Mouse (Mus musculus) gastrocnemius, adult 8-10 months (tissue): ENCODE data around the gene Hist1h2be. TPM values are rescaled to one million over a fixed set of nuclear protein-coding genes. Genes with fewer than 3 reads are reported as not detected.
"Not testable (repeated sequence)": the region's sequence is repeated elsewhere in the genome, so short reads cannot be mapped to it uniquely, and the experiment has no call there.

ENCODE experiments used
- DNase-seq, 2 experiments: peaks; one replicate each; pipeline ENCODE4 v3.0.0; 2022; ENCODE audit warnings: low spot score in 2 of 2
- total RNA-seq, 4 experiments: library from RNA; stranded (reverse); gene quantifications; 2 replicates each; pipeline ENCODE4 v1.2.4; 2022

Hist1h2be gene
- total RNA-seq, 4 experiments from 2014 or later, result 12.0 to 16.1 (median 12.9) TPM

DNA sequence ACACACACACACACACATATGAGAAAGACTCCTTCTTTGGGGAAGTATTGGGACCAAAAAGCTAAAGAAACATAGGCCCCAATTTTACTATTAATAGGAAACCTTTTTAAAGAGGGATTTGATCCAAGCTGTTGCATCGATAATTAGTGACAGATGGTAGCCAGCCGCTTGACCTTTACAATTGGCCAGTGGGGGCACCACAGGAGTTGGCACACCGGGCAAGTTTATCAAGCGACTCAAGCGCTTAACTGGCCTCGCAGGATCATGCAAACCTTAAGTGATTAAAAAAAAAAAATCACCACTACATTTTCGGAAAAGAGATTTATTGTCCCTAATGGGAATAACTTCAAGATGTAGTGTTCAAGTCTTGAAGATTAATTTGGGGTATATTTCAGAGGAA is 28.3 kb downstream of the Hist1h2be start:
- DNase-seq, result no peak

DNA sequence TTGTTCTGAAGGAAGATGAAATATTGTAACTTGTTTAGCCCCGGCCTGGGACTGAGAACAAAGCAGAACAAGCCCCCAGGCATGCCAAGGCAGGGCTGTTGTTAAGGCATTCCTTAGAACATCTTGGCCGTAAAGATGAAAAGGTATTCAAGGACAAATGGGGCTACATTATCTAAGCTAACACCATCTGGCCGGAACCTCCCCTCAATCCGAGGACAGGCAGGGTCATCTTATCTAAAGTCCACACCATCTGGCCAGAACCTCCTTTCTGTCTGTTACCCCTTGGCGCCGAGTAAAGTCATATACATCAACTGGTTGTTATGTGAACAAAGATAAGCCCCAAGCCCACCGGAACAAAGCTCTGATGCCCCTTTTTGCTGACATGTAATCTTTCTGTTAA is 29.0 kb downstream of the Hist1h2be start:
- DNase-seq, result not testable (repeated sequence)

DNA sequence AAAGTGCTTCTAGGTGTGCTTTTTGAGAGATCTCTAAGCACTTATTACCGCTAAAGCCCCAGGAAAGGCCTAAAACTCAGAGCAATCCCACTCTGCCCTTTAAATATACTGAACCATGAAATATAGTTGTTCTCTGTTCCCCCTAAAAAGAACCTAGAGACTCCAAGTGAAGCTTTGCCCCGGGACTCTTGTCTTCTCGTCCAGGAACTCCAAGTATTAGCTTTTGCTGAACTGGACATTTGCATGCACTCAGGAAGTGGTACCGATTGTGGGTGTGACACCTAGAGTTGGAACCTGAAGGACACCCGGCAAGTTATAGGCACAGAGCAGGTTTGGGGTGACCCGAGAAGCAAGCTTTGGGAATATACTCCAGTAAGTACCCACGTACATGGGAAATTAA is 29.7 kb downstream of the Hist1h2be start:
- no peak for DNase-seq

DNA sequence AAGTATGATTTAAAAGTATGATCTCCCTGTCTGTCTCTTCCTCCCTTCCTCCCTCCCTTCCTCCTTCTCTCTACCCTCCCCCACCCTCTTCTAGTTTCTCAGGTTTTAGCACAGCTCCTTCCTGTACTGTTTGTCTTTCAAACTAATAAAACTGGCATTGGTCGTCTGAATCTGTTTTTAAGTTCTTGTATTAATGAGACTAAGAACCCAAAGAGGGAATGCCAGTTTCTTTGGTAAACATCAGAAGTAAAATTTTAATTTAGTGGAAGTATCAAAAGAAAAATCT is 34.0 kb downstream of the Hist1h2be start:
- DNase-seq, result no peak

DNA sequence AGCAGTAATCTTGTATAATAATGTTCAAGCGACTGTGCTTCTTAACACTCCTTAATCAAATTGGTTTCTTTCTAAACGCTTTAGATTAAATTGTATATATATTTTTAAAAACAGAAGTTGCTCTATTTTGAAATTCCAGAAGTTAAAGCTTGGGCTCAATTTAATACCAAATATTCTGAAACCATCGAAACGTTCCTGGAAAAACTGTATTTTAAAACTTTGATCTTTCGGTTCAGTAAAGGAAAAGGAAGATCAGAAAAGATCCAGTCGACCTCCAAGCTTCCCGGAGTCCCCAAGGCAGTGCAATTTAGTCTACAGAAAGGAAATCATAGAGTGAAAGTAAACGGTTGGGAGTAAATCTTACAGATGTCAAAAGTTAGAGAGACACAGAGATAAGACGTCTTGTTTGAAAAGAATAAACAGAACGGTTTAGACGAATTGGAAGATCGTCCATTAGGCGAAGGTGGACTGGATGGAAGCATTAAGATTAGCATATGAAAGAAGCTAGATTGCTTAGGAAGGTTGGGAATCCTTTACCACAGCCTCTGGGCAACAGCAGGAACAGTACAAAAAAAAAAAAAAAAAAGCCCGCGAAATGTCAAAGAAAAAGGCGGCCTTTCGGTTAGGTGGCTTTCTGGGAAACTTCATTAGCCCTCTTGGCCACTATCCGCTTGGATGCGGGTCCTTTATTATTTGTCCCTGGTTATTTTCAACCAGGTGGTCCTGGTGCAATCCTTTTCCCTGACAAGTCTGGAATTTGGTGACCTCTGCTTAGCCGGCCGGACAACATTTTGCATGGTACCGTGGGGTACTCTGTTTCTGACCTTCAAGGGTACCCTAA is 34.6 kb downstream of the Hist1h2be start:
- DNase-seq, result no peak

DNA sequence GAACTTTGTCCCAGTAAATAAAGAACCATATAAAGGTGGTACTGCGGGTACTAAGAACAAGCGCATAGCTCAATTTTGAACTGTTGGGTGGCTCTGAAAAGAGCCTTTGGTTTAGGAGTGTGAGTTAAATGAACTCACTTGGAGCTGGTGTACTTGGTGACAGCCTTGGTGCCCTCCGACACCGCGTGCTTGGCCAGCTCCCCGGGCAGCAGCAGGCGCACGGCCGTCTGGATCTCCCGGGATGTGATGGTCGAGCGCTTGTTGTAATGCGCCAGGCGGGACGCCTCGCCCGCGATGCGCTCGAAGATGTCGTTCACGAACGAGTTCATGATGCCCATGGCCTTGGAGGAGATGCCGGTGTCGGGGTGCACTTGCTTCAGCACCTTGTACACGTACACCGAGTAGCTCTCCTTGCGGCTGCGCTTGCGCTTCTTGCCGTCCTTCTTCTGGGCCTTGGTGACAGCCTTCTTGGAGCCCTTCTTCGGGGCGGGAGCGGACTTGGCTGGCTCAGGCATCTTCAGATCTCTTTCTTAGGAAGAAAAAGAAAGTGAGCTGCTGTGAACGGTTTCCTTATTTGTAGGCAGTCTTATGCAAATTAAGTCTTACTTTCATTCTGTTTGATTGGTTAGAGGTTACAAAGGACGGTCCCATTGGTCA is 35.4 kb downstream of the Hist1h2be start:
- peak; percentile 43 to 62 for DNase-seq

DNA sequence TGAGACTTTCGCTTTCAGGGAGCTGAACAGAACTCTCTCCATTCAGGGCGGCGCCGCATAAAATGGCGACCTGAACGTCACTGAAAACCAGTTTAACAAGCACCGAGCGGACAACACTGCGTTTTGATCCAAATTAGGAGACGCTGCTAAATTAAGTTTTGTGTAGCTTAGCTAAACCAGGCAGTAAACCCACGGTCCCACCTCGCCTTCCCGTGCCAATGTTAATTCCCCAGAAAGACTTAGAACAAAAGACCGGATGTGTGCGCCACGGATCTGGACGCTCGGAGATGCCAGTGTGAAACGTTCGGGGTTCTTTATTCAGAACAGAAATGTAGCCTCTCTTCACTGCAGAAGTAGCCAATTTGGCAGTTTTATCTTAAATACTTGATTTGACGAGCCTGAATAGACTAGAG is 35.9 kb downstream of the Hist1h2be start:
- peak; percentile 41 to 59 for DNase-seq

DNA sequence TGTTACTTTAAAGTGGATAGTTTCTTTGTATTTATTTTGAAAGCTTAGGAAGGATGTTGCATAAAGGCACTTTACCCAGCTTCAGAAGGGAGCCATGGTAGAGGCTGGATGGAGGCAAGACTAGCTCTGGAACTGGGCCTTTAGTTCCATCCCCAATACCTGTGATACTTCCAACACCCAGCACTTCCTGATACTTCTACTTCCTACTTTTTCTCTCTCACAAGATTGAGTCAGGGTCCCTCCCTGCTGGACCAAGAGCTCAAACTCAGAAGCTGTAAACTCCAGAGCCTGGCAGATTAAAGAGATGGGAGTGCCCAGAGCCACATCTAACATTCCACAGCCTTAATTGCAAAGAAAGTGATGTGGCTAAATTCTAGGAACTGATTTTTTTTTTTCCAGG is 36.6 kb downstream of the Hist1h2be start:
- no peak for DNase-seq

DNA sequence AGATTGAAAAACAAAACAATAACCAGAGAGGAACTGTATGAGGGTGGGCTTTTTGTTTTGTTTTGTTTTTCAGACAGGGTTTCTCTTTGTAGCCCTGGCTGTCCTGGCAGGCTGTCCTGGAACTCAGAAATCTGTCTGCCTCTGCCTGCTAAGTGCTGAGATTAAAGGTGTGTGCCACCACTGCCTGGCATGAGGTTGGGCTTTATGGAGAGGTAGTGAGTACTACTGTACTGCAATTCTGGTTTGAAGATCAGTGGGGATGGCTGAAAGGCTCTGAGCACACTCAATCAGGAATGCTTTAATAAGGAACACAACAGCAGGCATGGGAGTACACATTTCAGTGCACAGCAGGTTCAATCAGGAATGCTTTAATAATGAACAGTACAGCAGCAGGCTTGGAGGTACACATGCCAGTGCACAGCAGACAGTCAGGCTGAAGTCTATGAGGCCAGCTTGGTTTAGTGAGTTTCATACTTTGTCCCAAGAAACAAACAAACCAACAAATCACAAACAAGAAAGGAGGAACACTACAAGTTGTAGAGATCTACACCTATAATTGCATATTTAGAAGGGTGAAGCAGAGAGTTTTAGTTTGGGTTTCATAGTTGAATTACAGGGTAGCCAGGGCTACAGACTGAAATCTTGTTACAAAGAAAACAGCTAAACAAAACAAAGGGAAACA is 37.4 kb downstream of the Hist1h2be start:
- no peak for DNase-seq

DNA sequence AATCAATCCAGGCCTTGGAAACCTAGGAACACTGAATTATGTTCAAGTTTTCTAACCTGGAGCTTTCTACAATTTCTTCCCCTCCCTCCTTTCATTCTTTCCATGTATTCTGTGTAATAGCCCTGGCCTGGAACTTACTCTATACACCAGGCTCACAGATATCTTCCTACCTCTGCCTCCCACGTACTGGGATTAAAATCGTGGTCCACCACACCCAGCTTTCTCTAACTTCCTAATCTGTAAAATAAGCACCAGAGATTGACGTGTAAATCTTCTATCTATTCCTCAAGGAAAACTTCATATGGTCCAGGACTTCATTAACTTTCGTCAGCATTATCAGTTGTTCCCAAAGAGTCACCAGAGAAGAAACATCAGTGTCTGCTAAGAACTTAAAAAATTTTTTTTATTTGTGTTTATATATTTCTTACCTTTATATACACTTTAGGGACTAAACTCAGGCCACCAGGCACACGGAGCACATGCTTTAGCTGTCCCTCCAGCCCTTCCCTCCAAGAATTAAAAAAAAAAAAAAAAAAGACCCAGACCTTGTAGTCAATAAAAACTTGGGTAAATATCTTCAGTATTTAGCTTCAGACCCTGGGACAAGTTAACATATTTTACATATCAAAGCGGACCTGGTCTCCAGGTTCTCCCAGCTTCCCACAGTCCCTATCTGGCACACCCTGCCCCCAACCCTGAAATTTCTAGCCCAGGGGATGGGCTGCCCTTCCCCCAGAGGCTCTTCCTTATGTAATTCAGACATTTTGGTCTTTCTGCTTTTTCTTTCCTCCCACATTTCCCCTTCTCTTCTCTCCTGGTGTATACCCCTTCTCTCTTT is 38.5 kb downstream of the Hist1h2be start:
- DNase-seq, result no peak

DNA sequence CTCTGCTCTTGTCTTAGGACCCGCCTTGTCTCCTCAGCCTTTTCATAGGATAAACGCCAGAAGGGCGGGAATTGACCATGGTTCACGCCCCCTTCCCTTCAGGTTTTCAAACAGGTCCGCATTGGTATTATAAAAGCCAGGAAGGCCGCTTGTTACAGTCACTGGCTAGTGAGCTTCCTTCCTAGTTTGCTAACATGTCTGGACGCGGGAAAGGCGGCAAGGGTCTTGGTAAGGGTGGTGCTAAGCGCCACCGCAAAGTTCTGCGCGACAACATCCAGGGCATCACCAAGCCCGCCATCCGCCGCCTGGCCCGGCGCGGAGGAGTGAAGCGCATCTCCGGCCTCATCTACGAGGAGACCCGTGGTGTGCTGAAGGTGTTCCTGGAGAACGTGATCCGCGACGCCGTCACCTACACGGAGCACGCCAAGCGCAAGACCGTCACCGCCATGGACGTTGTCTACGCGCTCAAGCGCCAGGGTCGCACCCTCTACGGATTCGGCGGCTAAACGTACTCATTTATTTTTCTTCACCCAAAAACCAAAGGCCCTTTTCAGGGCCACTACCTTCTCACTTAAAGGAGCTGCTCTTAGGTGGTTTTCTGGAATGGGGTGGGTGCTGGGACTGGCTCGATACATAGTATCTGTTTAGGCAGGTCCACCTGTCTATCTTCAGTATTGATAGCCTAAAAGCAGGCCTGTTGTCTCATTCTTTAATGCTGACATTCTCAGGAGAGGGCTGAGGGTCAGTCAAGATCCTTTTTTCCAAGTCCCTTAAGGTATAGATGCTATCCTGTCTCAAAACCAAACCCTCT is 39.3 kb downstream of the Hist1h2be start, which contains the start of gene Hist1h4d:
Hist1h4d (plus strand) TSS at position 191 of the 811 bp plus-strand sequence.
- peak; percentile 88 to 90 for DNase-seq

DNA sequence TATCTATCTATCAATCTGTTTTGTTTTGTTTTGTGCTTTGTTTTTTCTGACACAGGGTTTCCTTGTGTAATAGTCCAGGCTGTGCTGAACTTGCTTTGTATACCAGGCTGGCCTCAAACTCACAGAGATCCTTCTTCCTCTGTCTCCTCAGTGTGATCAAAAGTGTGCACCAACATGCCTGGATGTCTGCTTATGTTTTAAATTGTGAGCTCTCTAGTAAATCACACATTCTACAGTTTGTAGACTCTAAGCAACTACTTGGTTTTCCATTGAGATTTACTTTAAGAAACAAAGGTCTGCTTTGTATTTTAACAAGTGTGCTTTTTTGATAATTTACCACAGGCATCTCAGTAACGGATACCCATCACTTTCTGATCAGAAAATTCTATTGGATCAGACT is 43.1 kb downstream of the Hist1h2be start:
- DNase-seq, result no peak

DNA sequence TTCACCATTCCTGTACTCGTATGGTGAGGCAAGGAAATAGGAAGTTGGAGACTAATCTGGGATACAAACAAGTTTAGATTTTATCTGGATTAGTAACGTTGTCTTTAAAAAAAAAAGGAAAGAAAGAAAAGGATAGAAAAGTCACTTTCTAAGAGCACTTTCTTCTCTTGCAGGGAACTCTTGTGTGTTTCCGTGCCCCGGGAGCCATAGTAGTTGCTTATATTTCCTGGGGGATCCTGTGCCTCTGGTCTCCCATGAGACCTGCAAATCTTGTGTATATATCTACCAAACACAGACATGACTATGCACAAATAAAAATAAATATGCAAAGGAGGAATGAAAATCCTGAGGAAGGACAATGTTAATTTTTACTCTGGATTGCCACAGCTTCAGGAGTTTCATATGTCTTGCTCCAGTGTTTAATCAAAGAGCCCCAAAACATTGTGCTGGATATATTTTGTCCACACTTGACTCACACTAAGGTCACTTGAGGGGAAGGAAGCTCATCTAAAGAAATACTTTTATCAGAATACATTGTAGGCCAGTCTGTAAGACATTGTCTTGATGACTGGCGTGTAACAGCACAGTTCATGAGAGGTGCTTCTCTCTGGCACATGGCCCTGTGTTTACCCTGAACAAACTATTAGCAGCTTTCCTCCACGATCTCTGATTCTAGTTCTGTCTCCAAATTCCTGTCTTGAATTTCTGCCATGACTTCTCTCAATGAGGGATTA is 43.9 kb downstream of the Hist1h2be start:
- no peak for DNase-seq

DNA sequence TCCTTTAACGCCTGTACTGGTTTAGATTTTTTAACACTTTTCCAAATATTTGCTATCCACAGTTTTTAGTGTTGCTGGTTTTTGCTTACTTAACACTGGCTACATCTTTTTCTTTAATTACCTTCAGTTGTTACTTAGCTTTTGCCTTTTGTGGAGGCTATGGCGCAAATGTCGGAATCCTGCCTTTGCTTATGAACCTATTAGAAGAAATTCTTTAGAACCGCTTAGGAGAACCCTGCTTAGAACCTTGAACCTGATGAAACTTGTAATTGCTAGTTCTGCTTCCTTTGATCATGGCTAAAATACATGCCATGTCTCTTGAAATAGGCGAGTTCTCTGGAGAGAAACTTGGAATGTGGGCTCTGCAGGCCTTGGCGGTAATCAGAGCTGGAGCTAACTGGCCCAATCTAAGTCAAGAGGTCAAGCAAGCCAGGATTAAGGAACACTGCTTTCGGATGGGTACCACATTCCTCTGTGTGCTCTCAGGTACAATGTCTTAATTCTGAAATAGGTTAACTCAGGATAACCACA is 44.5 kb downstream of the Hist1h2be start:
- DNase-seq, result no peak

DNA sequence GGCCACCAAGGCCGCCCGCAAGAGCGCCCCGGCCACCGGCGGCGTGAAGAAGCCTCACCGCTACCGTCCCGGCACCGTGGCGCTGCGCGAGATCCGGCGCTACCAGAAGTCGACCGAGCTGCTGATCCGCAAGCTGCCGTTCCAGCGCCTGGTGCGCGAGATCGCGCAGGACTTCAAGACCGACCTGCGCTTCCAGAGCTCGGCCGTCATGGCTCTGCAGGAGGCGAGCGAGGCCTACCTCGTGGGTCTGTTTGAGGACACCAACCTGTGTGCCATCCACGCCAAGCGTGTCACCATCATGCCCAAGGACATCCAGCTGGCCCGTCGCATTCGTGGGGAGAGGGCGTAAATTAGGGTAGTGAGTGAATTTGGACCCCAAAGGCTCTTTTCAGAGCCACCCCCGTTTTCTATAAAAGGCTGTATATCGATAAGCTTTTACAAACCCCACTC is 45.0 kb downstream of the Hist1h2be start:
- not testable (repeated sequence) for DNase-seq

DNA sequence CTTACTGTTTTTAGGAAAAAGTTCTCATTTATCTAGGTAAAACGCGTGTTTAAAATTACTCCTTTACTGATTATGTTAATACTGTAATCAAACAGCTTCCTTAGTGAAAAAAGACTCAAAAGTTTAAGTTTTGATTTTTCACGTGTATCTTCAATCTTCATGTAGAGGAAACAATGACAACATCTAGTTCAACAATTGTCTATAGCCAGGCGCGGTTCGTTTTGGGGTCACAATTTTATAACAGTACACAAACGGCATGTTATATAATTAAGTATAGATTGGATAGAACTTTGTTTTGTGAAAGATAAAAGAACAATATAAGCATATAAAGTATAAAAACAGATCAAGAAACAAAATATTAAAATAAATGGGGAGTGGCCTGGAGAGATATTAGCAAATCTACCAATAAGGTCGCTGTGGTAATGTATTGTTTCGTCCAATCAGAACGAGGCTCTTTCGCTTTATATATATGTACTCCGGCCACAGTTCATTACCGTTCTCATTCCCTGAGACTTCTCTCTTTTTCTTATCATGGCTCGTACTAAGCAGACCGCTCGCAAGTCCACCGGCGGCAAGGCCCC is 45.6 kb downstream of the Hist1h2be start, which contains the start of gene Hist1h3d:
Hist1h3d (plus strand) TSS at position 493 of the 581 bp plus-strand sequence.
- no peak for DNase-seq

DNA sequence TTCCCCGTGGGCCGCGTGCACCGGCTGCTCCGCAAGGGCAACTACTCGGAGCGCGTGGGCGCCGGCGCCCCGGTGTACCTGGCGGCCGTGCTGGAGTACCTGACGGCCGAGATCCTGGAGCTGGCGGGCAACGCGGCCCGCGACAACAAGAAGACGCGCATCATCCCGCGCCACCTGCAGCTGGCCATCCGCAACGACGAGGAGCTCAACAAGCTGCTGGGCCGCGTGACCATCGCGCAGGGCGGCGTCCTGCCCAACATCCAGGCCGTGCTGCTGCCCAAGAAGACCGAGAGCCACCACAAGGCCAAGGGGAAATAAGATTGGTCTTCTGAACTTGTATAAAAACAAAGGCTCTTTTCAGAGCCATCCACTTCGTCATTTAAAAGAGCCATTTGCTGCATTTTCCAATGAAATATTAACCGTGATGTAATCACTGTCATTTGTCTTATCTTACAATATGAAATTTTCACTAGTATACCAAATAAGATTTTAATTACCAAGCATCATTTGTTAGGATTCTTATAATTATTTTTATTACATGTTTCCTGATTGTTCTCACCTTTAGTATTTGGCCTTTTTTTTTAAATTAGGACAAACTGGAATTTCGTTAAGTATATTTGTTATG is 46.3 kb downstream of the Hist1h2be start:
- DNase-seq, result not testable (repeated sequence)

DNA sequence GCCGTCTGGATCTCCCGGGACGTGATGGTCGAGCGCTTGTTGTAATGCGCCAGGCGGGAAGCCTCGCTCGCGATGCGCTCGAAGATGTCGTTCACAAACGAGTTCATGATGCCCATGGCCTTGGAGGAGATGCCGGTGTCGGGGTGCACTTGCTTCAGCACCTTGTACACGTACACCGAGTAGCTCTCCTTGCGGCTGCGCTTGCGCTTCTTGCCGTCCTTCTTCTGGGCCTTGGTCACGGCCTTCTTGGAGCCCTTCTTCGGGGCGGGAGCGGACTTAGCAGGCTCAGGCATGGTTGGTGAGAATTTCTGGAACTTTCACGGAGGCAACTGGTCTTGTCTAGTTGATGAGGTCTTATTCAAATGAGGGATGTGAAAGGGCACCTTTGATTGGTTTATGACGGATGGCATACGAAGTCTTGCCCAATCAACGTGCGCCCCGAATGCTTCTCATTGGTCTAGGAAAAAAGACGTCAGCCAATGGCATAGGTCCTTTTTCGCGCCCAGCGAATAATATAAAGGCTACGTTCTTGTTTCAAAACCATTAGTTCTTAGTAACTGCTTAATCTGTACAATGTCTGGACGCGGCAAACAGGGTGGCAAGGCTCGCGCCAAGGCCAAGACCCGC is 46.9 kb downstream of the Hist1h2be start, which contains the start of the genes Hist1h2bf and Hist1h2ad:
Hist1h2bf (minus strand) TSS at position 299 of the 627 bp plus-strand sequence.
Hist1h2ad (plus strand) TSS at position 484 of the 627 bp plus-strand sequence.
- peak; percentile 30 to 64 for DNase-seq
